Mouse (Mus musculus) G1E (cell line): ENCODE data around the gene Nid1.

Experiments
- CTCF ChIP-seq: IDR thresholded peaks from 2 replicates; pipeline ENCODE4 v1.5.1; 2012; ENCODE audit warnings: low read depth, low read length, inconsistent platforms, mixed read lengths
- POLR2AphosphoS5 ChIP-seq: IDR thresholded peaks from 2 replicates; pipeline ENCODE4 v1.6.1; 2012; ENCODE audit warnings: low read depth, low read length, inconsistent platforms; ENCODE audit not compliant: insufficient replicate concordance

GRCm38 (mm10) chr13:13461446-13462192, 24.3 kb downstream of the Nid1 start:
- TF ChIP-seq POLR2AphosphoS5 (no peak), CTCF (no peak)
